Mouse (Mus musculus) neural tube, embryonic 15.5 days (tissue): ENCODE results near the gene Fam160a1. TPM values are rescaled to one million over a fixed set of nuclear protein-coding genes. Genes with fewer than 3 reads are reported as not detected.

Experiments used
- ATAC-seq: fragments of 200-750 bp; cut with Nextera tagmentation; 2 replicates; pipeline ENCODE4 v1.8.0; 2017; ENCODE audit warnings: mild to moderate bottlenecking, moderate TSS enrichment, moderate library complexity; ENCODE audit not compliant: low FRiP score
- H3K27ac ChIP-seq: fragments of 300-500 bp; sonication (generic); replicated peaks from 2 replicates; pipeline ENCODE4 v1.5.1; 2015; ENCODE audit warnings: mild to moderate bottlenecking, inconsistent platforms
- H3K27me3 ChIP-seq: fragments of 300-500 bp; sonication (generic); replicated peaks from 2 replicates; pipeline ENCODE4 v1.6.1; 2015; ENCODE audit warnings: inconsistent platforms
- H3K36me3 ChIP-seq: fragments of 300-500 bp; sonication (generic); 2 replicates; pipeline ENCODE4 v1.6.1; 2015; ENCODE audit warnings: inconsistent platforms
- H3K4me1 ChIP-seq: fragments of 300-500 bp; sonication (generic); 2 replicates; pipeline ENCODE4 v1.6.1; 2015; ENCODE audit warnings: inconsistent platforms
- H3K4me2 ChIP-seq: fragments of 300-500 bp; sonication (generic); 2 replicates; pipeline ENCODE4 v1.6.1; 2015; ENCODE audit warnings: inconsistent platforms, mild to moderate bottlenecking, moderate library complexity
- H3K4me3 ChIP-seq: fragments of 300-500 bp; sonication (generic); replicated peaks from 2 replicates; pipeline ENCODE4 v1.5.1; 2015; ENCODE audit warnings: mild to moderate bottlenecking, inconsistent platforms
- H3K9ac ChIP-seq: fragments of 300-500 bp; sonication (generic); replicated peaks from 2 replicates; pipeline ENCODE4 v1.6.1; 2015; ENCODE audit warnings: mild to moderate bottlenecking, inconsistent platforms
- H3K9me3 ChIP-seq: fragments of 300-500 bp; sonication (generic); replicated peaks from 2 replicates; pipeline ENCODE4 v1.6.1; 2016; ENCODE audit warnings: inconsistent platforms
- WGBS: fragments of 180-500 bp; shearing (Covaris S2); methylation state at CpG from one replicate; pipeline ENCODE4 v1.1.7; 2015; ENCODE audit warnings: mixed read lengths; 5-methylcytosine and 5-hydroxymethylcytosine counted together
- polyA plus RNA-seq: library from polyadenylated mRNA; unstranded; fragments of >200 nt; fragmentation: Nextera tagmentation; extraction: Ambion mirVana; gene quantifications from 2 replicates; pipeline ENCODE4 v1.2.1, GENCODE M21; 2015

Fam160a1 gene
- polyA plus RNA-seq, 1 experiment from 2014 or later = 0.31 TPM

DNA sequence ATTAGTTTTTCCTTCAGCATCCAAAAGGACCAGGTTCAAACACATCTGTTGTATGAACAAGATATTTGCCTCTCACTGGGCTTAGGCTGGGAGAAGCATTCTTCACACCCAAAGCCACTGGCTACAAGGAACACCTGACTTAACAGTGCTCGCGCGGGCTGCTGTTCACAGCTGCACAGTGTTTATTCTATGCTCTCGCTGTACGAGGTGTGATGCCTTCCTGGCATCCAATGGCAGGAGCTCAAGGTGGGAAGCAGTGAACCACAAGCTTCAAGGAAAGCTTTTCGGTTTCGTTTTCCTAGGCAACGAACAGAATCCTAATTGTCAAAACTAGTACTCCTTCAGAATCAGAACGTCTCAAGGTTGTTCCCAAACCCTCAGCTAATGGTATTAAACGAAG lies 40.4 kb downstream of the Fam160a1 start:
- WGBS = 75% methylated on average over 10 of the region's 10 CpGs
- ATAC-seq = no peak
- H3K4me3 ChIP-seq = no peak overlapping the region
- no peaks in the 10 kb centered on the region for H3K27me3 ChIP-seq
- no peak overlapping the region for H3K9ac ChIP-seq
- H3K4me2 ChIP-seq = no peak overlapping the region
- no peaks in the 10 kb centered on the region for H3K9me3 ChIP-seq
- H3K36me3 ChIP-seq = no peaks in the 10 kb centered on the region
- H3K27ac ChIP-seq = no peak overlapping the region
- H3K4me1 ChIP-seq = peaks cover 4% of the 10 kb centered on the region; the same call in 1 of the 2 replicates

DNA sequence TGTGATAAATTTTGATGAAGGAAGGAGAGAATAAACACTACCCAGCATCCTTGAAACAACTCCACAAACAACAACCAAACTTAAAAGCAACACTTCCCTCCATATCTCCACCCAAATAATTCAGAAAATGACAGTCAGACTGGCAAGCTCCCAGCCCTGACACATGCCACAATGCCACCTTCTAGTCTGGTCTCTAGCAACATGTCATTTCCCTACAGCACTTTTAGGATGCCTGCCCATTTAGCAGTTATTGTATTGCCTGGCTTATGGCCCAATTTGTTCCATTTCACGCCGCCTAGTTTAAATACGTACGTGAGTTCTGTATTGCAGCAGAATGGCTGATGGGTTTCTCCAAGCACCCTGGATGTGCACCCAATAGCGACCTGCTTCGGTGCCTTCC lies 41.0 kb downstream of the Fam160a1 start:
- Histone ChIP-seq H3K9ac (no peak overlapping the region), H3K27me3 (no peaks in the 10 kb centered on the region), H3K4me2 (no peak overlapping the region), H3K9me3 (no peaks in the 10 kb centered on the region), H3K36me3 (no peaks in the 10 kb centered on the region), H3K4me1 (peaks cover 4% of the 10 kb centered on the region; the same call in 1 of the 2 replicates), H3K27ac (no peak overlapping the region), H3K4me3 (no peak overlapping the region)
- 51% methylated on average over 6 of the region's 6 CpGs for WGBS
- ATAC-seq = no peak

DNA sequence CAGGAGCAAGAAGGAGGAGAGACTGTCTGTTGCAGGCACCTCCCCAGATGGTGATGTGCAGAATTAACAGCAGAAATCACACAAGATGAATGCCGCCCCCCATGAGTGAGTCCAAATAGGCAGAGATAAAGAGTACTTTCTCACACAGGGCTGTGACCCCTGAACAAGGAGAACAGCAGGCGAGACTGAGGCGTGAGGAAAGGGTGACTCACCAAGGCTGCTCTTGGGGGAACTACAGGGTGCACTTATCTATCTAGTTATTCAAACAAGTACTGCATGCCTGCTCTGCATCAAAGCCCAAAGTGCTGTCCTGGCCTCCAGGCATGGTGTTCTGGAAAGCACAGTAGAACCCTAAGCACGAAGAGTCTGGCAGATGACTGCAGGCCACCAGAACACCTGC lies 43.2 kb downstream of the Fam160a1 start:
- no peak overlapping the region for H3K27ac ChIP-seq
- 75% methylated on average over 4 of the region's 4 CpGs for WGBS

GRCm38 (mm10) chr3:85773425-85773824 lies 43.7 kb downstream of the Fam160a1 start:
- ATAC-seq = no peak
- 38% methylated on average over 3 of the region's 3 CpGs for WGBS
- Histone ChIP-seq H3K9me3 (no peaks in the 10 kb centered on the region), H3K36me3 (no peaks in the 10 kb centered on the region), H3K9ac (no peak overlapping the region), H3K4me2 (no peak overlapping the region), H3K27ac (no peak overlapping the region), H3K4me1 (peaks cover 4% of the 10 kb centered on the region; the same call in 1 of the 2 replicates), H3K27me3 (no peaks in the 10 kb centered on the region), H3K4me3 (no peak overlapping the region)

More for the DNA sequence above, 43.2 kb downstream of the Fam160a1 start:
- no peak for ATAC-seq
- Histone ChIP-seq H3K4me3 (no peak overlapping the region), H3K9me3 (no peaks in the 10 kb centered on the region), H3K4me2 (no peak overlapping the region), H3K9ac (no peak overlapping the region), H3K36me3 (no peaks in the 10 kb centered on the region), H3K27me3 (no peaks in the 10 kb centered on the region), H3K4me1 (peaks cover 4% of the 10 kb centered on the region; the same call in 1 of the 2 replicates)

- 53% methylated on average over 7 of the region's 7 CpGs for WGBS
- H3K4me1 ChIP-seq = peaks cover 18% of the 10 kb centered on the region
These were observed 52.2 kb downstream of the Fam160a1 start for GRCm38 (mm10) chr3:85764937-85765337.

DNA sequence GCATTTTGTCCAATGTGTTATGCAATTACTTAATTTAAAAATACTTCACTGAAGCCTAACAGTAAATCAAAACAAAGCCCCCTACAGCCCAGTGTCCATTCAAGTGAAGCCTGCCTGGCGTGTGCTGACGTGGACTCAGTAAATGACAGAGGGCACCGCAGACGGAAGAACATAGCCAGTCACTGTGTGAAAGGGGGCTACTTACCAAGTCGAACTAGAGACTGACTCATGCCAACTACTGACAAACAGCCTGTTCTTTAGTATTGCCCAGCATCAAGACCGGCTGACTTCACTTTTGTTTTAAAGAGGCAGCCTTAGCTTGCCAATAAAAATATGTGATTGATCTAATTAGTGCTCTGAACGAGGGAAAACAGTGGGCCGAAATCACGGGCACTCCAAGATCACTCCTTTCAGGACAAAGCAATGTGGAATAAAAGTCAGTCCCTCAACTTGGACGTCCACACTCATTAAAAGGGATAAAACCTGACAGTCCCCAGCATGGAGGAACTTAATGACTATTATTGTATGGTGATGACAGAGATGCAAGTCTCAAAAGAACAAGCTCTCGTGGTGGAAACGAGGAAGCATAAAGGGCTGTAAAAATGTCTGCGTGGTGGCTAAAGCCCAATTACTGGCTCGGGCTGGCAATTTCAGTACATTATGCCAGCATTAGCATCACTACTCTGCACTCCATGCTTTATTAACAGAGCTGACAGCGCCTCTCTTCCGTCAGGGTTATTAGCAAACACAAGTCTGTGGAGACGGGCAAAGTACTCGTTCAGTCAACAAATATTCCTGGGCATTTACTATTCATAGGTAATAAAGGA lies 52.9 kb downstream of the Fam160a1 start:
- H3K4me2 ChIP-seq = 0 out of 2 replicates have a peak overlapping the region, but pooled peaks have one; percentile 9
- WGBS = 24% methylated on average over 18 of the region's 18 CpGs
- peak; percentile 68 for ATAC-seq

More at GRCm38 (mm10) chr3:85764937-85765337, 52.2 kb downstream of the Fam160a1 start:
- Histone ChIP-seq H3K27ac (peak overlapping the region; percentile 45; the same call in 1 of the 2 replicates), H3K36me3 (no peaks in the 10 kb centered on the region), H3K4me3 (no peak overlapping the region), H3K9me3 (no peaks in the 10 kb centered on the region), H3K4me2 (no peak overlapping the region), H3K27me3 (no peaks in the 10 kb centered on the region), H3K9ac (no peak overlapping the region)
- peak; percentile 31; the same call in 1 of the 2 replicates for ATAC-seq

GRCm38 (mm10) chr3:85757944-85758343 lies 59.1 kb downstream of the Fam160a1 start:
- ATAC-seq = peak; percentile 35; the same call in 1 of the 2 replicates
- Histone ChIP-seq H3K27ac (no peak overlapping the region), H3K27me3 (no peaks in the 10 kb centered on the region), H3K4me3 (no peak overlapping the region), H3K36me3 (no peaks in the 10 kb centered on the region), H3K4me1 (peaks cover 6% of the 10 kb centered on the region; the same call in 1 of the 2 replicates), H3K9ac (no peak overlapping the region), H3K4me2 (no peak overlapping the region), H3K9me3 (no peaks in the 10 kb centered on the region)
- 32% methylated on average over 2 of the region's 2 CpGs for WGBS

More for the DNA sequence above, 52.9 kb downstream of the Fam160a1 start:
- Histone ChIP-seq H3K36me3 (no peaks in the 10 kb centered on the region), H3K4me3 (no peak overlapping the region), H3K9me3 (no peaks in the 10 kb centered on the region), H3K4me1 (peaks cover 18% of the 10 kb centered on the region), H3K9ac (no peak overlapping the region), H3K27me3 (no peaks in the 10 kb centered on the region), H3K27ac (no peak overlapping the region)

GRCm38 (mm10) chr3:85757435-85757834 lies 59.7 kb downstream of the Fam160a1 start:
- 74% methylated on average over 4 of the region's 4 CpGs for WGBS
- no peak overlapping the region for H3K27ac ChIP-seq
- no peak overlapping the region for H3K9ac ChIP-seq
- H3K4me2 ChIP-seq = no peak overlapping the region
- peaks cover 6% of the 10 kb centered on the region; the same call in 1 of the 2 replicates for H3K4me1 ChIP-seq
- no peaks in the 10 kb centered on the region for H3K9me3 ChIP-seq
- no peaks in the 10 kb centered on the region for H3K27me3 ChIP-seq
- ATAC-seq = no peak
- no peaks in the 10 kb centered on the region for H3K36me3 ChIP-seq
- no peak overlapping the region for H3K4me3 ChIP-seq

GRCm38 (mm10) chr3:85749348-85749747 lies 67.7 kb downstream of the Fam160a1 start:
- Histone ChIP-seq H3K4me2 (no peak overlapping the region), H3K36me3 (no peaks in the 10 kb centered on the region), H3K9me3 (no peaks in the 10 kb centered on the region), H3K27ac (no peak overlapping the region), H3K27me3 (no peaks in the 10 kb centered on the region), H3K4me3 (no peak overlapping the region), H3K4me1 (no peaks in the 10 kb centered on the region), H3K9ac (no peak overlapping the region)
- WGBS = 62% methylated on average over 4 of the region's 4 CpGs
- no peak for ATAC-seq

DNA sequence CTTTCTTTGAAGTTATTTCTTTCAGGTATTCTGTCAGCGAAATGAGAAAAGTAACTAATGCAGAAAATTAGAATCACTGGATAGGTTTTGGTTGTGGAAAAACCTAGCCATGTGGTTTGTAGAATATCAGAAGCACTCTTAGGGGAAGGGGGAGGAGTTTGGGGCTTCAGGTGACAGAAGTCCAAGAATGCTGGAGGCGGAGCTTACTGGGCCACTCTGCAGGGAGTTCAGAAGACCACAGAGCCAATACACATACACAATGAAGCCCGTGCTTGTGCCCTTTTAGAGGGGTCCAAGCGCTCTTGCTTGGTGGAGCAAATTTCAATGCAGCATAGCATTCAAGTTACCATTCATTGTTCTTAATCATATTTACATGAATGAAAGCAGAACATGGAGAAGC lies 68.2 kb downstream of the Fam160a1 start:
- ATAC-seq = no peak
- H3K27ac ChIP-seq = no peak overlapping the region
- WGBS = 37% methylated on average over 4 of the region's 4 CpGs
- H3K36me3 ChIP-seq = no peaks in the 10 kb centered on the region
- no peak overlapping the region for H3K4me2 ChIP-seq
- H3K9ac ChIP-seq = no peak overlapping the region
- no peak overlapping the region for H3K4me3 ChIP-seq
- H3K9me3 ChIP-seq = no peaks in the 10 kb centered on the region
- no peaks in the 10 kb centered on the region for H3K4me1 ChIP-seq
- no peaks in the 10 kb centered on the region for H3K27me3 ChIP-seq

DNA sequence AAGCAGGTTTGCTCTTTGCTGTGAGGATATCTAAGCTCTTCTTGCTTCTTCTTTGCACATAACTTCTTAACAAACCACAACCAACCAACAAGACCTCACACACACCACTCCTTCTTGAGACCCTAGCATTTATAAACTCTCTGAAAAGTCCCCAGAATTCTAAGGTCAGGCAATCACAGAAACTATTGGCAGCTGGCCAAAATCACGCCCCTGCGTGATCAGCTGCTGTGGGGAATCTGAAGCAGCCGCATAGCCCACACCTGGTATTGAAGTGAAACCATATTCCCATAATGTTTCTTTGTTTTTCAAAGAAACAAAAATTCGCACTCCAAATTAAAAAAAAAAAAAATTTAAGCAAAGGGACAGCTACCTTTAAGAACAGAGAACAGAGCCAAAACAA lies 71.0 kb downstream of the Fam160a1 start:
- Histone ChIP-seq H3K9ac (no peak overlapping the region), H3K27ac (no peak overlapping the region), H3K4me1 (no peaks in the 10 kb centered on the region), H3K4me3 (no peak overlapping the region), H3K4me2 (no peak overlapping the region), H3K27me3 (no peaks in the 10 kb centered on the region), H3K9me3 (no peaks in the 10 kb centered on the region), H3K36me3 (no peaks in the 10 kb centered on the region)
- no peak for ATAC-seq
- 70% methylated on average over 4 of the region's 4 CpGs for WGBS

DNA sequence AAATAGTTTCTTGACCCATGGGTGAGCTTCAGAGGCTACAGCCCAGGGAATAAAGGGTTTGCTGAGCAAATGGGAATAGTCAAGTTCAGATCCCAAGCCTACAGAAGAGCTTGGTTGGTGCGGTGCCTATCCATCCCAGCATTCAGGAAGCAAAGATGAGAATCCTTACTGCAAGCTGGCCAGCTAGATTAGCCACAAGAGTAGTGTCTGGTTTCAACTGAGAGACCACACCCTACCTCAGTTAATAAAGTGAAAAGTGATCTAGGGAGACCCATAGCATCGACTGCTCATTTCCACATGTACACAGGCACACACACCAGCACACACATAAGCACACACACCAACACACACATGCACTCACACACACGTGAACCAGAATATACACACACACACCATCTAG lies 75.3 kb downstream of the Fam160a1 start:
- H3K9ac ChIP-seq = no peak overlapping the region
- no peak overlapping the region for H3K4me3 ChIP-seq
- H3K9me3 ChIP-seq = no peaks in the 10 kb centered on the region
- WGBS = 96% methylated on average over 3 of the region's 3 CpGs
- no peaks in the 10 kb centered on the region for H3K27me3 ChIP-seq
- H3K36me3 ChIP-seq = no peaks in the 10 kb centered on the region
- H3K4me2 ChIP-seq = no peak overlapping the region
- H3K27ac ChIP-seq = no peak overlapping the region
- no peaks in the 10 kb centered on the region for H3K4me1 ChIP-seq
- no peak for ATAC-seq
